ENCODE assay signal across 8 mouse cellular contexts in genomic region chr6:34760023-34760422, GRCm38 (mm10). TPM values are rescaled to one million over a fixed set of nuclear protein-coding genes. Genes with fewer than 3 reads are reported as not detected.
DNase-seq lines count a peak whose midpoint lies in the region; ATAC-seq and TF ChIP-seq lines count a peak whose summit lies in the region.

No protein-coding gene starts in this region.

- no peak overlapping the region for H3K27ac ChIP-seq in embryonic facial prominence, embryonic 14.5 days (replicated peaks; ENCODE audit: low read depth, low read length)
- H3K27ac ChIP-seq in lung, embryonic 14.5 days (ENCODE audit: low read depth) = no peak overlapping the region

- H3K36me3 ChIP-seq in embryonic facial prominence, embryonic 14.5 days (ENCODE audit: control insufficient read depth, insufficient read depth, low read length) = peaks cover 97% of the 10 kb centered on the region
- peaks cover 90% of the 10 kb centered on the region for H3K36me3 ChIP-seq in lung, embryonic 14.5 days (ENCODE audit: insufficient read depth)

- no peak overlapping the region for H3K4me2 ChIP-seq in embryonic facial prominence, embryonic 14.5 days (ENCODE audit: low read depth, low read length)
- no peak overlapping the region for H3K4me2 ChIP-seq in lung, embryonic 14.5 days

- no peak overlapping the region for H3K9ac ChIP-seq in embryonic facial prominence, embryonic 14.5 days (ENCODE audit: low read depth, low read length)
- no peak overlapping the region for H3K9ac ChIP-seq in lung, embryonic 14.5 days

- intact Hi-C loops in left cerebral cortex, postnatal 36 days (cut with DNase I) = no loop called here

- no peaks in the 10 kb centered on the region for H3K27me3 ChIP-seq in embryonic facial prominence, embryonic 14.5 days (replicated peaks; ENCODE audit: control insufficient read depth, insufficient read depth, low read length)
- H3K27me3 ChIP-seq in lung, embryonic 14.5 days (ENCODE audit: insufficient read depth, low read length) = no peaks in the 10 kb centered on the region

- H3K9me3 ChIP-seq in embryonic facial prominence, embryonic 14.5 days (ENCODE audit: control insufficient read depth, low read length) = no peaks in the 10 kb centered on the region
- no peaks in the 10 kb centered on the region for H3K9me3 ChIP-seq in lung, embryonic 14.5 days (ENCODE audit: low read depth, low read length)

- 40% methylated on average over 4 of the region's 4 CpGs for WGBS in embryonic facial prominence, embryonic 14.5 days
- 26% methylated on average over 4 of the region's 4 CpGs for WGBS in lung, embryonic 14.5 days

- no peaks in the 10 kb centered on the region for H3K4me1 ChIP-seq in embryonic facial prominence, embryonic 14.5 days (ENCODE audit: control insufficient read depth, insufficient read depth, low read length)
- no peaks in the 10 kb centered on the region for H3K4me1 ChIP-seq in lung, embryonic 14.5 days (ENCODE audit: insufficient read depth)

- TF ChIP-seq CTCF in lung, embryonic 14.5 days (IDR thresholded peaks at IDR 0.05; ENCODE audit: low read depth) = peak; percentile 73

- ATAC-seq in embryonic facial prominence, embryonic 14.5 days (ENCODE audit: low read depth) = no peak
- no peak for ATAC-seq in lung, embryonic 14.5 days (ENCODE audit: insufficient read depth)

- H3K4me3 ChIP-seq in embryonic facial prominence, embryonic 14.5 days (ENCODE audit: low read depth, low read length) = no peak overlapping the region
- no peak overlapping the region for H3K4me3 ChIP-seq in lung, embryonic 14.5 days (ENCODE audit: low read depth, low read length)

- peak; percentile 53 for DNase-seq in adrenal gland, postnatal 10 days
- DNase-seq in adrenal gland, adult 2 months = no peak
- DNase-seq in left cerebral cortex, adult 18-20 months (ENCODE audit: low spot score in 2 of 2) = peak; percentile 20 to 61
- DNase-seq in left cerebral cortex, postnatal 36 days (ENCODE audit: low spot score in 2 of 2) = no peak
- DNase-seq in T-cell, adult 2 months (ENCODE audit: low spot score) = peak; percentile 11
- peak; percentile 88 for DNase-seq in embryonic facial prominence, embryonic 14.5 days (ENCODE audit: low spot score)
- peak; percentile 86 for DNase-seq in lung, embryonic 14.5 days
- DNase-seq in thymus, postnatal 4 days = peak; percentile 75

RNA-seq across cellular contexts. Expression of gene Agbl3, which starts 20.2 kb away (rescaled TPM):
- total RNA-seq in adrenal gland, postnatal 10 days (2021) = 10 to 100 TPM; 14.6 to 17.8 TPM
- 10 to 100 TPM; 10.0 to 15.8 TPM for total RNA-seq in adrenal gland, adult 2 months (2021)
- 4.2 and 4.9 TPM in 2 replicates for polyA plus RNA-seq in adrenal gland, adult 2 months (2012; rRNA removed)
- 10 to 100 TPM; 13.5 to 15.7 TPM for total RNA-seq in left cerebral cortex, adult 18-20 months (2021)
- total RNA-seq in left cerebral cortex, postnatal 36 days (2021) = 10 to 100 TPM; 14.3 to 17.6 TPM
- 6.3 and 8.7 TPM in 2 replicates for polyA plus RNA-seq in embryonic facial prominence, embryonic 14.5 days (2014; fragmentation: Nextera tagmentation; extraction: Ambion mirVana)
- 11.3 and 11.6 TPM in 2 replicates for polyA plus RNA-seq in lung, embryonic 14.5 days (2014; fragmentation: Nextera tagmentation; extraction: Ambion mirVana)

Comparison
In these comparisons a context has a peak if more than half of its experiments do, and no peak if none do; other contexts are left out.
1. DNase-seq: peak in adrenal gland, postnatal 10 days (single experiment), left cerebral cortex, adult 18-20 months (2 of 2), T-cell, adult 2 months (single experiment), embryonic facial prominence, embryonic 14.5 days (single experiment), lung, embryonic 14.5 days (single experiment) and thymus, postnatal 4 days (single experiment); none in adrenal gland, adult 2 months (single experiment) and left cerebral cortex, postnatal 36 days (0 of 2).